Mouse (Mus musculus): ENCODE results near the gene Cd59a. TPM values are rescaled to one million over a fixed set of nuclear protein-coding genes. Genes with fewer than 3 reads are reported as not detected.

The Cd59a gene
- total and polyA plus RNA-seq, 3 experiments: 40.1 to 53.9 (median 48.9) TPM

DNA sequence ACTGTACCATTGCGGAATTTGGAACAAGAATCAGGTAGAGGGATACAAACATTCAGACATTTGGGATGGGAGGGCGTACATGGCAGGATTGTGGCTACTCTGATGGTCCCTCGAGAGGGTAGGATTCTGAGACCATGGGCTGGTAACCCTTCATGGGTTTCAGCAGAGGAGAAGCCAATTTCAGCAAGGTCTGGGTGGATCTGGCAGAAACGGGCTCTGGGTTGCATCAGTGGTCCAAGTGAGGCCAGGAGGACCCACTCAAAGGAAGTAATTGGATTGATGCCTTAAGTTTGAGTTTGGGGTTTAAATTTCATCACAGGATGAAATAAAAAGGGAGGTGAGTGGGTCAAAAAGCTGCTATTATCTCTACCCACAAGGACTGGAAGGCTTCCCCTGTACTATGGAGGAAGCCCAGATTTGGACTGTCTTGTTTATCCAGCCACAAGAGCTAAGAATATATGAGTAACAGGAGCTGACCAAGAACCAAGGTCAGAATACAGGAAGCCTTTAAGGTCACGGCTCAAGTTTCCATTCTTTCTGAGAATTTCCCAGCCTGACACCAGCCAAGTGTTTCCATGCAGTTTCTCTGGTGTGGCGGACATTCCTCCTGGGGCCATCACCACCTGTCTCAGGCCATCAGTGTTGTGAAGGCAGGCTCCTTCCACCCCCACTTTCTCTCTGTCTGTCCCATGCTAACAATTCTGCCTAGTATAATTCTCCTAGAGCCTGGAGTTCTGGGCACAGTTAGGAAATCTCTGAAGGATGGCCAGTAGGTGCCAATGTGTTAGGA, 55.2 kb downstream of the Cd59a start:
- H3K27me3 ChIP-seq (ENCODE audit: control insufficient read depth, insufficient read depth, low read length): no peaks in the 10 kb centered on the region
- DNase-seq: no peak
- no peaks in the 10 kb centered on the region for H3K36me3 ChIP-seq (ENCODE audit: control insufficient read depth, insufficient read depth, low read length)
- no peak overlapping the region for H3K4me3 ChIP-seq
- TF ChIP-seq POLR2A (IDR thresholded peaks at IDR 0.05; ENCODE audit: insufficient read depth, low read depth, low read length) (no peak), EP300 (IDR thresholded peaks at IDR 0.05; ENCODE audit: insufficient read depth, low read depth, low read length) (no peak), CTCF (IDR thresholded peaks at IDR 0.05) (no peak)
- 60% methylated on average over 6 of the region's 6 CpGs for WGBS
- no peak overlapping the region for H3K9ac ChIP-seq (ENCODE audit: low read depth, low read length)
- H3K4me1 ChIP-seq (ENCODE audit: control insufficient read depth, insufficient read depth, low read length): no peaks in the 10 kb centered on the region
- H3K27ac ChIP-seq: no peak overlapping the region
- intact Hi-C loops (cut with DNase I): no loop called here
- no peaks in the 10 kb centered on the region for H3K79me2 ChIP-seq (replicated peaks; ENCODE audit: control insufficient read depth, insufficient read depth, low read length)

DNA sequence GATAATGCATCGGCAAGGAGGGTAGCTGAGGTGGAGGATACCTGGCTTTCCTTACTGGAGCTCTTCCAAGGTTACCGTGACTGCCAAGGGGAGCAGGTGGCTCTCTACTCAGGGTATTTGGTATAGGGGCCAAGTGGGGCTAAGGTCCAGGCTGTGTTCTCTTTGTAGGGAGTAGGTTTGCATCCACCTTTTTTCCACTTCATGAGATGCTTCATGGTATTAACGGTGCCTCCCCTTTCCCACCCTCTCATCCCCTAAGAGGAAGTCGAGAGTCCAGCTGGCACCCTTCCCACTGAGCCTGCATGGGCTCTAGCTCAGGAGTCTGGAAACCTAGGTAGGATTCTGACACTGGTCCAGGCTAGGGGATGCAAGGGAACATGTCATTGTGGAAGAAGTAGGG, 57.7 kb downstream of the Cd59a start:
- DNase-seq: no peak
- Histone ChIP-seq H3K4me3 (no peak overlapping the region), H3K27me3 (ENCODE audit: control insufficient read depth, insufficient read depth, low read length) (no peaks in the 10 kb centered on the region), H3K27ac (no peak overlapping the region), H3K36me3 (ENCODE audit: control insufficient read depth, insufficient read depth, low read length) (no peaks in the 10 kb centered on the region), H3K79me2 (replicated peaks; ENCODE audit: control insufficient read depth, insufficient read depth, low read length) (no peaks in the 10 kb centered on the region), H3K4me1 (ENCODE audit: control insufficient read depth, insufficient read depth, low read length) (no peaks in the 10 kb centered on the region), H3K9ac (ENCODE audit: low read depth, low read length) (no peak overlapping the region)
- intact Hi-C loops (cut with DNase I): no loop called here
- 47% methylated on average over 4 of the region's 4 CpGs for WGBS
- TF ChIP-seq CTCF (IDR thresholded peaks at IDR 0.05): no peak
- TF ChIP-seq POLR2A (IDR thresholded peaks at IDR 0.05; ENCODE audit: insufficient read depth, low read depth, low read length): no peak
- TF ChIP-seq EP300 (IDR thresholded peaks at IDR 0.05; ENCODE audit: insufficient read depth, low read depth, low read length): no peak

DNA sequence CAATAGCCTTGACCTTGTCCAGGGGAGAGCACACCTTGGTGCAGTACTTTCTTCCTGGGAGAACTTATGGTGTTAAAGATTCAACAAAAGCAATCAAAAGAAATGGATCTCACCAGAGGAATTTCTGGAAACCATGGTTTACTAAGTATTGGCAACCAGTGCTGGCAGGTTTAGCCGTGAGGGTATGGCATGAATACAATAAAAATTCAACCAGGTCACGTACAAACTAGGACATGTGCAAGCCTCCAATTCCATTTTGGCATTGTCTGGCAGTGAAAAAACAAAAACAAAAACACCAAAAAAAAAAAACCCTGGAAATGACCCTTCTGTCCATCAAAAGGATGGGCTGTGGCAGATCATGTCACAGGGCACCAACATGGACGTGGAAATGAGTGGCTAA, 58.3 kb downstream of the Cd59a start:
- Histone ChIP-seq H3K27ac (no peak overlapping the region), H3K4me1 (ENCODE audit: control insufficient read depth, insufficient read depth, low read length) (no peaks in the 10 kb centered on the region), H3K79me2 (replicated peaks; ENCODE audit: control insufficient read depth, insufficient read depth, low read length) (no peaks in the 10 kb centered on the region), H3K36me3 (ENCODE audit: control insufficient read depth, insufficient read depth, low read length) (no peaks in the 10 kb centered on the region), H3K9ac (ENCODE audit: low read depth, low read length) (no peak overlapping the region), H3K4me3 (no peak overlapping the region), H3K27me3 (ENCODE audit: control insufficient read depth, insufficient read depth, low read length) (no peaks in the 10 kb centered on the region)
- intact Hi-C loops (cut with DNase I): no loop called here
- no peak for TF ChIP-seq POLR2A (IDR thresholded peaks at IDR 0.05; ENCODE audit: insufficient read depth, low read depth, low read length)
- no peak for TF ChIP-seq CTCF (IDR thresholded peaks at IDR 0.05)
- no peak for TF ChIP-seq EP300 (IDR thresholded peaks at IDR 0.05; ENCODE audit: insufficient read depth, low read depth, low read length)
- DNase-seq: no peak
- WGBS: 80% methylated on average over 3 of the region's 3 CpGs

DNA sequence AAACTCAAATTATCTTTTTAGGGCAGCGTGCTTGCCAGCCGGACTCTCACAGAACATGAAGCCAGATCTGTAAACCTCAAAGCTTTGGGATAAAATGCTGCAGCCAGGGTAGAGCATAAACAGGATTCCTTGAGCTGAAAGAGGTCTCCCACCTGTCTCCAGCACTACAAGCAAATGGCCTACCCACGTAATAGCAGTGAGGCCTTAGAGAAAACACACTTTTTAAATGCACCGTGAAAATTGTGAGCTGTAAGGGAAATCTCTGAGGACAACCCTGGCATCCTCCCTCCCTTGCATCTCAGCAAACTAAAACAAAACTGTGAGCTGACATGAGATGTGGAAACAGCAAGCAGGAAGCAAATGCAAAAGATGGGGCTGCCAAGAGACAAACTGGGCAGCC, 62.2 kb downstream of the Cd59a start:
- Histone ChIP-seq H3K79me2 (replicated peaks; ENCODE audit: control insufficient read depth, insufficient read depth, low read length) (no peaks in the 10 kb centered on the region), H3K36me3 (ENCODE audit: control insufficient read depth, insufficient read depth, low read length) (no peaks in the 10 kb centered on the region), H3K27ac (no peak overlapping the region), H3K4me1 (ENCODE audit: control insufficient read depth, insufficient read depth, low read length) (no peaks in the 10 kb centered on the region), H3K27me3 (ENCODE audit: control insufficient read depth, insufficient read depth, low read length) (no peaks in the 10 kb centered on the region), H3K4me3 (no peak overlapping the region), H3K9ac (ENCODE audit: low read depth, low read length) (no peak overlapping the region)
- intact Hi-C loops (cut with DNase I): no loop called here
- no peak for TF ChIP-seq CTCF (IDR thresholded peaks at IDR 0.05)
- TF ChIP-seq POLR2A (IDR thresholded peaks at IDR 0.05; ENCODE audit: insufficient read depth, low read depth, low read length): no peak
- no peak for TF ChIP-seq EP300 (IDR thresholded peaks at IDR 0.05; ENCODE audit: insufficient read depth, low read depth, low read length)
- 81% methylated on average over 4 of the region's 4 CpGs for WGBS
- DNase-seq: no peak

DNA sequence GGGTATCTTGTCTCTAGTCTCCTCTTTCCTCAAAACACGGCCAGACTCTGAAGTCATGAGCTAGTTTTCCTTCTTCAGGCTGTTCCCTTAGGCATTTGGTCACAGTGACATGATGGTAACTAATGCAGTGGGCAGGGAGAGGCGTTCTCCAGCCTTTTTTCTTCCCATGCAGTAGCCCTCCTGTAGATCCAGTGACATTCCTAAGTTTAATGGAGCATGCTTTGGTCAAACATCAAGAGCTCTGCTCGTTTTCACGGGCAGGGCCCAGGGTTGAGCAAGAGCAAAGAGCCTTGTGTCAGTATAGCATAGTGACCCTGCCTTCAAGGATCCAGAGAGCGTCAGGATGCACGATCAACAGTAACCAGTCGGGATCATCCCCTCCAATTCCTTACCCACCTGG, 67.8 kb downstream of the Cd59a start:
- Histone ChIP-seq H3K9ac (ENCODE audit: low read depth, low read length) (no peak overlapping the region), H3K4me1 (ENCODE audit: control insufficient read depth, insufficient read depth, low read length) (no peaks in the 10 kb centered on the region), H3K27me3 (ENCODE audit: control insufficient read depth, insufficient read depth, low read length) (no peaks in the 10 kb centered on the region), H3K79me2 (replicated peaks; ENCODE audit: control insufficient read depth, insufficient read depth, low read length) (no peaks in the 10 kb centered on the region), H3K4me3 (no peak overlapping the region), H3K27ac (no peak overlapping the region), H3K36me3 (ENCODE audit: control insufficient read depth, insufficient read depth, low read length) (no peaks in the 10 kb centered on the region)
- 78% methylated on average over 7 of the region's 7 CpGs for WGBS
- TF ChIP-seq CTCF (IDR thresholded peaks at IDR 0.05) (no peak), EP300 (IDR thresholded peaks at IDR 0.05; ENCODE audit: insufficient read depth, low read depth, low read length) (no peak), POLR2A (IDR thresholded peaks at IDR 0.05; ENCODE audit: insufficient read depth, low read depth, low read length) (no peak)
- no peak for DNase-seq
- intact Hi-C loops (cut with DNase I): no loop called here

DNA sequence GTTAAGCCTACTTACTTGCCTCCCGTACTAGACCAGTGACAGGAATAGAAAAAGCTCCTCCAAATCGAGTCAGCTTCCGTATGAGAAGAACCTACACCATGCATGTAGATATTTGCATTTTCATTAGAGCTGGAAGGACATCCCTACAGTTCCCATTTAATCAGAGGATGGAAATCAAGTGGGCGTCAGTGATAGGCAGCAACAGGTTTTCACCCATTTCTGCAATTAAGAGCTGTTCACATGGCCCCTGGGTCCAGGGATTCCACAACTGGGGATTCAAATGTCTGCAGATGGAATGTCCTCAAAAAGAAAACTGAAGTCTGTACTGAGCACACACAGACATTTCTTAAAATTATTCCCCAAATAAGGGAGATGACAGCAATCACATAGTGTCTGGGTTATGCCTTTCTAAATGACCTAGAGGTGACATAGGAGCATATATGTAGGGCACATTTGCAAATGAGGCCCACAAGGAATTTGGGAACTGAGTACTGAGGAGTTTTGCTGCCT, 68.4 kb downstream of the Cd59a start:
- 83% methylated on average over 4 of the region's 4 CpGs for WGBS
- no peak for DNase-seq
- no peak for TF ChIP-seq CTCF (IDR thresholded peaks at IDR 0.05)
- TF ChIP-seq POLR2A (IDR thresholded peaks at IDR 0.05; ENCODE audit: insufficient read depth, low read depth, low read length): no peak
- no peak for TF ChIP-seq EP300 (IDR thresholded peaks at IDR 0.05; ENCODE audit: insufficient read depth, low read depth, low read length)
- Histone ChIP-seq H3K27ac (no peak overlapping the region), H3K79me2 (replicated peaks; ENCODE audit: control insufficient read depth, insufficient read depth, low read length) (no peaks in the 10 kb centered on the region), H3K4me1 (ENCODE audit: control insufficient read depth, insufficient read depth, low read length) (no peaks in the 10 kb centered on the region), H3K9ac (ENCODE audit: low read depth, low read length) (no peak overlapping the region), H3K27me3 (ENCODE audit: control insufficient read depth, insufficient read depth, low read length) (no peaks in the 10 kb centered on the region), H3K4me3 (no peak overlapping the region), H3K36me3 (ENCODE audit: control insufficient read depth, insufficient read depth, low read length) (no peaks in the 10 kb centered on the region)
- intact Hi-C loops (cut with DNase I): no loop called here

Other genes with a start within 250 kb of the Cd59a start
- 10 to 100 TPM; 19.8 to 25.3 TPM for gene Lmo2, start 137.8 kb upstream of the Cd59a start, total RNA-seq (2021)
- gene Lmo2, start 137.8 kb upstream of the Cd59a start, polyA plus RNA-seq (2012; rRNA removed): 17.7 and 19.5 TPM in 2 replicates
- gene Fbxo3, start 68.1 kb upstream of the Cd59a start, total RNA-seq (2021): 10 to 100 TPM; 46.8 to 57.1 TPM
- gene Fbxo3, start 68.1 kb upstream of the Cd59a start, polyA plus RNA-seq (2012; rRNA removed): 23.2 and 51.4 TPM in 2 replicates
- gene 4931422A03Rik, start 67.4 kb upstream of the Cd59a start, total RNA-seq (2021): not detected
- gene 4931422A03Rik, start 67.4 kb upstream of the Cd59a start, polyA plus RNA-seq (2012; rRNA removed): not detected in 2 replicates
- under 1 TPM; 0.14 to 0.31 TPM for gene Gm10912, start 30.0 kb upstream of the Cd59a start, total RNA-seq (2021)
- gene Gm10912, start 30.0 kb upstream of the Cd59a start, polyA plus RNA-seq (2012; rRNA removed): 0.15 and 0.20 TPM in 2 replicates
- not detected for gene Gm10799, start 27.3 kb upstream of the Cd59a start, total RNA-seq (2021)
- gene Gm10799, start 27.3 kb upstream of the Cd59a start, polyA plus RNA-seq (2012; rRNA removed): not detected in 2 replicates
- 1 to 10 TPM; 3.1 to 3.3 TPM for gene Cd59b, start 26.0 kb upstream of the Cd59a start, total RNA-seq (2021)
- gene Cd59b, start 26.0 kb upstream of the Cd59a start, polyA plus RNA-seq (2012; rRNA removed): 6.9 and 19.4 TPM in 2 replicates
- under 1 TPM; 0.48 to 0.63 TPM for gene A930018P22Rik, start 27.0 kb downstream of the Cd59a start, total RNA-seq (2021)
- gene A930018P22Rik, start 27.0 kb downstream of the Cd59a start, polyA plus RNA-seq (2012; rRNA removed): not detected in 2 replicates